Mouse (Mus musculus) midbrain, embryonic 16.5 days (tissue): Measurements from ENCODE around the gene Psd4. TPM values are rescaled to one million over a fixed set of nuclear protein-coding genes. Genes with fewer than 3 reads are reported as not detected.
A peak's percentile ranks its signal among the peaks of the same experiment; 100 is the strongest.

ENCODE experiments used
- ATAC-seq: fragments of 200-750 bp; cut with Nextera tagmentation; 2 replicates; pipeline ENCODE4 v1.8.0; 2017; ENCODE audit warnings: moderate TSS enrichment
- H3K27ac ChIP-seq: fragments of 300-500 bp; sonication (generic); 2 replicates; pipeline ENCODE4 v1.5.1; 2014; ENCODE audit warnings: mild to moderate bottlenecking, low read length, mixed read lengths
- H3K27me3 ChIP-seq: fragments of 300-500 bp; sonication (generic); 2 replicates; pipeline ENCODE4 v1.6.1; 2014; ENCODE audit warnings: low read depth, low read length, mixed read lengths; ENCODE audit not compliant: control insufficient read depth, insufficient read depth
- H3K36me3 ChIP-seq: fragments of 300-500 bp; sonication (generic); 2 replicates; pipeline ENCODE4 v1.6.1; 2014; ENCODE audit warnings: mild to moderate bottlenecking, low read length, moderate library complexity, mixed read lengths; ENCODE audit not compliant: control insufficient read depth, insufficient read depth
- H3K4me1 ChIP-seq: fragments of 300-500 bp; sonication (generic); 2 replicates; pipeline ENCODE4 v1.6.1; 2014; ENCODE audit warnings: mild to moderate bottlenecking, low read length, mixed read lengths; ENCODE audit not compliant: control insufficient read depth, insufficient read depth
- H3K4me2 ChIP-seq: fragments of 300-500 bp; sonication (generic); 2 replicates; pipeline ENCODE4 v1.6.1; 2014; ENCODE audit warnings: mild to moderate bottlenecking, low read length, mixed read lengths
- H3K4me3 ChIP-seq: fragments of 300-500 bp; sonication (generic); 2 replicates; pipeline ENCODE4 v1.5.1; 2014; ENCODE audit warnings: low read depth, mild to moderate bottlenecking, low read length, moderate library complexity, mixed read lengths
- H3K9ac ChIP-seq: fragments of 300-500 bp; sonication (generic); 2 replicates; pipeline ENCODE4 v1.6.1; 2014; ENCODE audit warnings: low read depth, low read length, mixed read lengths
- H3K9me3 ChIP-seq: fragments of 300-500 bp; sonication (generic); replicated peaks from 2 replicates; pipeline ENCODE4 v1.6.1; 2014; ENCODE audit warnings: mild to moderate bottlenecking, low read length, mixed read lengths; ENCODE audit not compliant: control insufficient read depth, poor library complexity, severe bottlenecking
- WGBS: fragments of 180-500 bp; shearing (Covaris S2); extraction: QIAGEN DNeasy Blood & Tissue Kit; methylation state at CpG from one replicate; pipeline ENCODE4 v1.1.7; 2014; 5-methylcytosine and 5-hydroxymethylcytosine counted together
- polyA plus RNA-seq: library from polyadenylated mRNA; unstranded; fragments of >200 nt; fragmentation: Nextera tagmentation; extraction: Ambion mirVana; gene quantifications from 2 replicates; pipeline ENCODE4 v1.2.1, GENCODE M21; 2015

The Psd4 gene
- polyA plus RNA-seq, 1 experiment from 2014 or later, result 0.36 TPM

GRCm38 (mm10) chr2:24421211-24421863 lies 54.0 kb downstream of the Psd4 start:
- Histone ChIP-seq H3K4me3 (no peak overlapping the region), H3K4me1 (peaks cover 3% of the 10 kb centered on the region; the same call in 1 of the 2 replicates), H3K9me3 (no peaks in the 10 kb centered on the region), H3K9ac (no peak overlapping the region), H3K36me3 (no peaks in the 10 kb centered on the region), H3K27me3 (no peaks in the 10 kb centered on the region), H3K27ac (no peak overlapping the region), H3K4me2 (no peak overlapping the region)
- WGBS, result 93% methylated on average over 6 of the region's 6 CpGs
- no peak for ATAC-seq

- Histone ChIP-seq H3K4me1 (no peaks in the 10 kb centered on the region), H3K27me3 (no peaks in the 10 kb centered on the region), H3K36me3 (no peaks in the 10 kb centered on the region), H3K4me3 (no peak overlapping the region), H3K4me2 (no peak overlapping the region), H3K9ac (no peak overlapping the region), H3K9me3 (no peaks in the 10 kb centered on the region), H3K27ac (no peak overlapping the region)
- 89% methylated on average over 3 of the region's 3 CpGs for WGBS
- ATAC-seq, result no peak
Observed at GRCm38 (mm10) chr2:24422815-24423214, 55.4 kb downstream of the Psd4 start.

- no peaks in the 10 kb centered on the region for H3K27me3 ChIP-seq
- no peaks in the 10 kb centered on the region for H3K9me3 ChIP-seq
- no peak for ATAC-seq
- H3K4me3 ChIP-seq, result no peak overlapping the region
- 84% methylated on average over 2 of the region's 2 CpGs for WGBS
- no peak overlapping the region for H3K9ac ChIP-seq
- H3K4me2 ChIP-seq, result no peak overlapping the region
- no peak overlapping the region for H3K27ac ChIP-seq
- peaks cover 5% of the 10 kb centered on the region; the same call in 1 of the 2 replicates for H3K4me1 ChIP-seq
- H3K36me3 ChIP-seq, result no peaks in the 10 kb centered on the region
Observed at GRCm38 (mm10) chr2:24425630-24426029, 58.2 kb downstream of the Psd4 start.

- Histone ChIP-seq H3K27me3 (no peaks in the 10 kb centered on the region), H3K4me3 (no peak overlapping the region), H3K9me3 (no peaks in the 10 kb centered on the region), H3K36me3 (no peaks in the 10 kb centered on the region), H3K4me2 (no peak overlapping the region; the same call in 1 of the 2 replicates), H3K4me1 (peaks cover 5% of the 10 kb centered on the region; the same call in 1 of the 2 replicates), H3K9ac (no peak overlapping the region), H3K27ac (no peak overlapping the region)
- 17% methylated on average over 12 of the region's 12 CpGs for WGBS
- ATAC-seq, result peak; percentile 96
Observed at GRCm38 (mm10) chr2:24427866-24428675, 60.7 kb downstream of the Psd4 start.

GRCm38 (mm10) chr2:24429806-24430205 lies 62.4 kb downstream of the Psd4 start:
- WGBS, result 91% methylated on average over 4 of the region's 4 CpGs
- no peak for ATAC-seq
- Histone ChIP-seq H3K4me3 (no peak overlapping the region), H3K4me2 (no peak overlapping the region), H3K4me1 (peaks cover 5% of the 10 kb centered on the region; the same call in 1 of the 2 replicates), H3K27me3 (no peaks in the 10 kb centered on the region), H3K27ac (no peak overlapping the region), H3K9ac (no peak overlapping the region), H3K36me3 (no peaks in the 10 kb centered on the region), H3K9me3 (no peaks in the 10 kb centered on the region)

- no peak for ATAC-seq
- Histone ChIP-seq H3K9me3 (no peaks in the 10 kb centered on the region), H3K36me3 (no peaks in the 10 kb centered on the region), H3K4me1 (no peaks in the 10 kb centered on the region), H3K4me2 (no peak overlapping the region), H3K27ac (no peak overlapping the region), H3K4me3 (no peak overlapping the region), H3K27me3 (no peaks in the 10 kb centered on the region), H3K9ac (no peak overlapping the region)
- 83% methylated on average over 2 of the region's 2 CpGs for WGBS
Observed at GRCm38 (mm10) chr2:24434670-24435069, 67.3 kb downstream of the Psd4 start.

GRCm38 (mm10) chr2:24435699-24436098 lies 68.3 kb downstream of the Psd4 start:
- H3K4me2 ChIP-seq, result no peak overlapping the region
- ATAC-seq, result no peak
- H3K4me1 ChIP-seq, result no peaks in the 10 kb centered on the region
- no peaks in the 10 kb centered on the region for H3K36me3 ChIP-seq
- H3K27me3 ChIP-seq, result no peaks in the 10 kb centered on the region
- 86% methylated on average over 11 of the region's 11 CpGs for WGBS
- H3K27ac ChIP-seq, result no peak overlapping the region
- no peaks in the 10 kb centered on the region for H3K9me3 ChIP-seq
- H3K9ac ChIP-seq, result no peak overlapping the region
- H3K4me3 ChIP-seq, result no peak overlapping the region

- Histone ChIP-seq H3K4me2 (no peak overlapping the region), H3K4me1 (no peaks in the 10 kb centered on the region), H3K9ac (no peak overlapping the region), H3K36me3 (no peaks in the 10 kb centered on the region), H3K27ac (no peak overlapping the region), H3K4me3 (no peak overlapping the region), H3K9me3 (no peaks in the 10 kb centered on the region), H3K27me3 (no peaks in the 10 kb centered on the region)
- WGBS, result 87% methylated on average over 2 of the region's 2 CpGs
- ATAC-seq, result no peak
Observed at GRCm38 (mm10) chr2:24440056-24440455, 72.7 kb downstream of the Psd4 start.

GRCm38 (mm10) chr2:24441899-24442298 lies 74.5 kb downstream of the Psd4 start:
- no peak overlapping the region for H3K9ac ChIP-seq
- H3K4me1 ChIP-seq, result no peaks in the 10 kb centered on the region
- no peak overlapping the region for H3K4me3 ChIP-seq
- H3K27me3 ChIP-seq, result no peaks in the 10 kb centered on the region
- no peaks in the 10 kb centered on the region for H3K9me3 ChIP-seq
- H3K36me3 ChIP-seq, result no peaks in the 10 kb centered on the region
- no peak overlapping the region for H3K4me2 ChIP-seq
- peak; percentile 51 for ATAC-seq
- no peak overlapping the region for H3K27ac ChIP-seq
